Mouse (Mus musculus) bone marrow, adult 2 months (tissue): ENCODE results near the gene Bcl2.

ENCODE experiments used
- CTCF ChIP-seq: fragments of 200-500 bp; IDR thresholded peaks from 2 replicates; pipeline ENCODE4 v1.5.1; 2011; ENCODE audit warnings: low read length, control low read depth; ENCODE audit not compliant: control insufficient read depth, insufficient read depth
- POLR2A ChIP-seq: fragments of 200-500 bp; IDR thresholded peaks from 2 replicates; pipeline ENCODE4 v1.6.1; 2011; ENCODE audit warnings: low read depth, mild to moderate bottlenecking, control low read depth, low read length, borderline replicate concordance; ENCODE audit not compliant: control insufficient read depth

DNA sequence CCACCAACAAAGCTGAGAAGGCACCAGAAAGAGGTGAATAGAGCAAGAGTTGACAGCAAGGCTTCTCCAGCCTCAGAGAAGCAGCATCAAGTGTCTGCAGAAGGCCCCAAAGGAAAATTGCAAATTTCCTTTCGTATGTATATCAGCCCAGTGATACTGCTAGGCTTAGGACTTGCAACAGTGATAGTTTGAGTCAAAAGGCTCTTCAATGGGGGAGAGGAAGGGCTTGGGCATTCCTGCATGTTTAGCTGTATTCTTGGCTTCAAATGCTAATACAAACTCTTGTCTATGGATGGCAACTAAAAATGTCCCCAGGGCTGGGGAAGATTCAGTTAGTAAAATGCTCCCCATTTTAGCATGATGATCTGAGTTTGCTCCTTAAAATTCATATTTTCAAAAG is 149.6 kb downstream of the Bcl2 start:
- TF ChIP-seq CTCF (no peak), POLR2A (no peak)
